Mouse (Mus musculus) ovary, postnatal 14 days (tissue): ENCODE data around the gene C77080.
A peak's percentile ranks its signal among the peaks of the same experiment; 100 is the strongest.

Experiments
- DNase-seq: peaks from one replicate; pipeline ENCODE4 v3.0.0; 2022; ENCODE audit warnings: low spot score

The C77080 gene

DNA sequence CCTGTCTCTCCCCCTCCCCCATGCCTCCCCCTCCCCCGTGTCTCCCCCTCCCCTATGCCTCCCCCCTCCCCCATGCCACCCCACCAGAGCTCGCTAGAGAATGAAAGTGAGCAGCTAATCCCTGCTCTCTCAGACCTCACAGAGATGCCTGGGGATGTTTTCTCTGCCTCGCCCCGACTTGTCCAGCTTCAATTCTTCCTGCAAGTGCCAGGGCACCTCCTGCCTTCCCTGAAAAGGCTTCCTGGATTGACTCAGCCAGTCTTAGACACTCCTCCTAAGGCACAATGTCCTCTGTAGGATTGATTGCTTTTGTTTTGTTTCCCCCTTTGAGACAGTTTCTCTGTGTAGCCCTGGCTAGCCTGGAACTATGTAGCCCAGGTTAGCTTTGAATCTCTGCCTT lies at the start of gene C77080:
Gene C77080, minus strand, starts transcription at position 209 of the 400 bp plus-strand sequence.
- DNase-seq = no peak

DNA sequence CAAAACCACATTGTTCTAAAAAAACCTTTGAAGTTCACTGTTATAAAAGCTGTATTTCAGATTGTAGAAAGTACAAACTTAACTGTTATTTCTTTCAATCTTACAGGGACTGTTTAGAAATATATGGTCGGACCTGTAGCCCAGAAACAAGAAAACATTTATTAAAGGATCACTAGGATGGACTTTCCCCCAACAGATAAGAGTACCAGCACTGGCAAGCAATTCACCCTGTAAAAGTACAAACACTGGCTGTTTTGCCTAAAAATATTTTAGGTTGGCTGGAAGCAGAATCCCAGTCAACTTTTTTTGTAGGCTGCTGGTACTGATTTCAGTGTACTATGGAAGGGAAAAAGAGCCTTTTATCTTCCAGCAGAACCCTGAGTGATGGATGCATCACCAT lies 46.7 kb upstream of the C77080 start:
- no peak for DNase-seq

DNA sequence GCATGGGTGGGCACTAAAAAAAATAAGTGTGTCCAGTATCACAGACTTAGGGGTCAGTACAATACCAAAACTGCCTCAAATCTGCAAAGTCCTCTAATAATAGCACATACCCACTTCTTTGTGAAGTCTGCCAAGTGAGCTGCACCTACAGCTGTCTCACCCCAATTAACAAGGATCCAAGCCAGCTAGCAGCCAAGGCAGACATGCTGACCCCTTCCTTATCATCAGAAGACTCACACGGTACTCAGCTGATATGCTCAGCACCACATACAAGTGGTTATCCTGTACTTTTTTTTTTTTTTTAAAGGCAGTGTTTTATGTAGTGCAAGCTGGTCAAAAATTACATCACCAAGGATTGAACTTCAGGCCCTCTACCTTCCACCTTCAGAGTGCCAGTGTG lies 43.1 kb upstream of the C77080 start:
- no peak for DNase-seq

DNA sequence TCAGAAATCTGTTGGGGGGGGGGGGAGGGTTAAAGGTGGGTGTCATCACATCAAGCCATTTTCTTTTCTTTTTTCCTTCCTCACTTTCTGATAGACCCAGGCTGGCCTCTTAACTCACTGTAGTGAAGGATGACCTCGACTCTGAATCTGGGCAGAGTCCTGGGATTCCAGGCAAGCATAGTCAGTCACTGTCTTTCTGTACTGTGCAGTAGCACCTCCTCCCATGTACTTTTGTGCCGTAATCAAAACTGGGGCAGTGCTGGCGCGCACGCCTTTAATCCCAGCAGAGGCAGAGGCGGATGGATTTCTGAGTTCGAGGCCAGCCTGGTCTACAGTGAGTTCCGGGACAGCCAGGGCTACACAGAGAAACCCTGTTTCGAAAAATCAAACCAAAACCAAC lies 42.6 kb upstream of the C77080 start:
- no peak for DNase-seq

DNA sequence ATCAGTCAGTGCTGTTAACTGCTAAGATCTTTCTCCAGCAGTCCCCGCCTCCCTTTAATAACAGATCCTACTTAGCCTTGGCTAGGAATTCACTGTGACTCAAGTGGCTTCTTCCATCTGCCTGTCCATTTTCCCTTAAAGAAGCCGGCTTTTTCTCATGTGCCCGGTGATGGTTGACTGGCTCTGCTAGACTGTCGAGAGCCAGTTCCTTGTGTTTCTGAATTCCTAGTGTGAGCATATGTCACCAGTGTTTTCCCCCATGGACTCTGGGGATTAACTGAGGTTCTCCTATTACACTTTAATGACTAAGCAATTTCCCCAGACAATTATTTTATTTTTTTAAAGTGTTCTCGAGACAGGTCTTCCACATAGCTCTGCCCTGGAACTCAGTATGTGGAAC lies 42.2 kb upstream of the C77080 start:
- DNase-seq = no peak

DNA sequence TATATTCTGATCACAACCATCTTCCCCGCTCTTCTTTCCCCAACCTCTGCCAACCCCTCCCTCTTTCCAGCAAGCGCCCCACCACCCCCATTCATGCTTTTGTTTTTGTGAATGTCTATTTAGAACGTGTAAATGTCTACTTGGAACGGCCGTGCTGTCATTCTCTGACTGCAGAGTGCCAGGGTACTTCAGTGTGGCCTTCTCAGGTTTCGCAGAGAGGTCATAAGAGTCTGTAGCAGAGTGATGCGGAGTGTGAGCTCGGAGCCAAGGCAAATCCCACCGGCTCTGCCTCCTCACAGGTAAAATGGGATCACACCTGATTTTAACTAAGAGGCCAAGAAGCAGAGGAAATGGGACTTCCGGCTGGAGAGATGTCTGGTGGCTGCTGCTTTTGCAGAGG lies 37.9 kb upstream of the C77080 start:
- no peak for DNase-seq

DNA sequence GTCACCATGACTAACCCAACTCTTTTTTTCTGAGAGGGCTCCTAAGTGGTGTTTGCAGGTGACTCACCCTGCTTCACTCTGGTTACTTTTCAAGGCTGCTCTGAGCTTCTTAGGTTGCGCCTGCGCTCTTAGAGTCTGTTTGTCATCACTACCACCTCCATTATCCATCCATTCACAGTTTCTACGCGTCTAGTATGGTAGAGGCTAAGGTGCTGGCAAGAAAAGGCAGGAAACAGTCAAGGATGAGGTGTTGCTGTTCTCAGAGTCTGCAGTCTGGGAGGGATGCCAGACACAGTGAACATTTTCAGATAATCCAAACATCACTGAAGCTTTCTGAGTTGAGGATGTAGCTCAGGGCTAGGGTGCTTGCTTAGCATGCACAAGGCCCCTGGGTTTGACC lies 36.5 kb upstream of the C77080 start:
- DNase-seq = no peak

DNA sequence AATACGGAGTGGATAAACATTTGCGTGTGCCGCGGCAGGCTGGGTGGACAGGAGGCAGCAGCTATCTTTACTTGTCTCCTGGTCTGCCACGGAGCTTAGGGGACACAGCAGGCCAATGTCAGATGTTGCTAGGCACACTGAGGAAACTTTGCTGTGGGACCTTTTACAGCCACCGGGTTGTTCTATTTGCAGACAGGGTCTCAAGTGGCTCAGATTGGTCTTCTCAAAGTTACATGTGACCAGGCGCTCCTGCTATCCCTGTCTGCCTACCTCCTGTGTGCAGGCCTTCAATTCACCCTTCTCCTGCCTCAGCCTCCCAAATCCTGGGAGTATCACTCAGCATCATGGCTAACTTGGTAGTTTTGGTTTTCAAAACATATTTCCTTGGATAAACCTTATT lies 34.9 kb upstream of the C77080 start:
- no peak for DNase-seq

DNA sequence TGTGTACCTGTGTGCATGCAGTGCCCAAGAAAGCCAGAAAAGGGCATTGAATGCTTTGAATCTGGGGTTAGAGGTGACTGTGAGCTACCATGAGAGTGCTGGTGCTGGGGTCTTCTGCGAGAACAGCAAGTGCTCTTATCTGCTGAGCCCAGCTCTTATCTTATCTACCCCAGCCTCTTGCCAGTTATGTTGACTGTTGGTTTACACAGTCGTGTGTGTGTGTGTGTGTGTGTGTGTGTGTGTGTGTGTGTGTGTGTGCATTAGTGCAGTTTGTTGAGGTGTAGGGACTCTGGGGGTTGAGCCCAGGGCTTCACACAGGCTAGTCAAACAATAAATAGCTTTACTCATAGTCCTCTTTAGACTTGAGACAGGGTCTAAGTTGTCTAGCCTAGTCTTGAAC lies 34.0 kb upstream of the C77080 start:
- no peak for DNase-seq

DNA sequence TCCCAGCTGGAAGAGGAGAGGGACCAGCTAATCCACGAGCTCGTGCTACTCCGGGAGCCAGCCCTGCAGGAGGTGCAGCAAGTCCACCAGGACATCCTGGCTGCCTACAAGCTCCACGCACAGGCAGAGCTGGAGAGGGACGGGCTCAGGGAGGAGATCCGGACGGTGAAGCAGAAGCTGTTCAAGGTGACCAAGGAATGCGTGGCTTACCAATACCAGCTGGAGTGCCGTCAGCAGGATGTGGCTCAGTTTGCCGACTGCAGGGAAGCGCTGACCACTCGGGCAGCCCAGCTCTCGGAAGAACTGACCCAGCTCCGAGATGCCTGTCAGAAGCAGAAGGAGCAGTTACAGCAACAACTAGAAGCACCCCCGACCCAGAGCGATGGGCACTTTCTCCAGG lies 32.5 kb upstream of the C77080 start:
- no peak for DNase-seq

DNA sequence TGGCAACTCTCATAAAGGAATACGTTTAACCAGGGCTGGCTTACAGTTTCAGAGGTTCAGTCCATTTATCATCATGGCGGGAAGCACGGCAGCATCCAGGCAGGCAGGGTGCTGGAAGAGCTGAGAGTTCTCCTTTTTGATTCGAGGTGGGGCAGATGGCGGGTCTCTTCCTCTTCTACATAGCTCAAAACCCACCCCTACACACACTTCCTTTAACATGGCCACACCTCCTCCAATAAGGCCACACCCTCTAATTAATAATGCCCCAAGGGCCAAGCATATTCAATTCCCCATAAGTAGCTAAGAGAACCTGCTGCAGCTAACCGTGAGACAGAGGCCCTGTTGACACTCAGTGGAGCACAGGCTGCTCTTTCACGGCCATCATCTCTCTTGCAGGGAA lies 31.6 kb upstream of the C77080 start:
- DNase-seq = no peak

DNA sequence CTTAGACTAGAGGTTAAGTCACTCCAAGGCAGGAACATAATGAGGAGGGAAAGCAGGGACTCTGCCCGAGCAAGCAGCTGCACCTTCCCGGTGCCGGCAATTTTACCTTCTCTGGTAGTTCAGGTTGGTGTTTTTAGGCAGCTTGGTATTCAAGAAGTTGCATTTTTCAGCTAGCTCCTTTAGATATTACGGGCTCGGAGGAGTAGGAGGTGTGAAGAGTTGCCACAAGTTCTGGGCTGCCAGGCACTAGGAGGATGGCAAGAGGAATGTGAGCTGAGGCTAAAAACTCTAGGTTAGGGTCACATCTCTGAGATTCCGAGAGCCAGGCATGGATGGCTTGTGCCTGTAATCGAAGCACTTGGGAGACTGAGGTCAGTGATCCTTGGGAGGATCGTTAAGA lies 28.5 kb upstream of the C77080 start:
- no peak for DNase-seq

DNA sequence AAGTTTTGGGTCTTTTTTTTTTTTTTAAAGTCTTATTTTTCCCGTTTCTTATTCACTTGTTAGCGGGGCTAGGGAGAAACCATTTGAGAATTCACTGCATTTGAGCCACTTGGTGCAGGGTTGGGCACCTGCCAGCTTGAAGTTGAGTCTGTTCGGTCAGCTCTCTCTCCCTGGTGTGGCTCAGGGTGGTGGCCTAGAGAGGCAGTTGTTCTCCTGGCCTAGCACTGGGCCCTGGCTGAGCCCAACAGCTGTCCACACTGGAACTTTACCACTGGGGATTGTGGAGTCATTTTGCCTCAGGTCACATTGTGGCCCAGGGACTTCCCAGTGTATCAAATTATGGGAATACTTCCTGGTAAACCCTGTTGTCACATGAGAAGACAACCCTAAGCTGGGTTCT lies 26.9 kb upstream of the C77080 start:
- no peak for DNase-seq

DNA sequence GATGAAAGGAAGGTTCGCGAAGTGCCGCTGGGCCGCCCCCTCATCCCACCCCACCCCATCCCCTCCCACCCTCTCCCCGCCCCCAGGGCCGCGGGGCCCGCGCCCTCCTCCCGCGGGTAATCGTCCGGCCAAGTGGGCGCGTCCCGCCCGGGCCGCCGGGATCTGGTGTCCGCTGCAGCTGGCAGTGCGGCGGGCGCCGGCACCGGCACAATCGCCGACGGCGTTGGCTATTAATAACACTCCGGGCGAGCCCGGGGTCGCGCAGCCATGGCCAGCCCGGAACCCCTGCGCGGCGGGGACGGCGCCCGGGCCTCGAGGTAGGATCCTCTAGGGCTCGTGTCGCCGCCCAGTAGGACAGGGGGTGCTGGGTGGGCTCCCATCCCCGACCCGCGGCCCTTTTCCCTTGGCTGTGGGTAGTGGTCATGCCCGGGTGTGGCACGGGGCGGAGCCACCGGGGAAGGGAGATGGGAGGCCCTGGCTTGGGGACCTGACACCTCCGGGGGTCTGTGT lies 26.3 kb upstream of the C77080 start, which contains the start of gene Sync:
Gene Sync, plus strand, starts transcription at position 146 of the 510 bp plus-strand sequence.
- peak; percentile 31 for DNase-seq

DNA sequence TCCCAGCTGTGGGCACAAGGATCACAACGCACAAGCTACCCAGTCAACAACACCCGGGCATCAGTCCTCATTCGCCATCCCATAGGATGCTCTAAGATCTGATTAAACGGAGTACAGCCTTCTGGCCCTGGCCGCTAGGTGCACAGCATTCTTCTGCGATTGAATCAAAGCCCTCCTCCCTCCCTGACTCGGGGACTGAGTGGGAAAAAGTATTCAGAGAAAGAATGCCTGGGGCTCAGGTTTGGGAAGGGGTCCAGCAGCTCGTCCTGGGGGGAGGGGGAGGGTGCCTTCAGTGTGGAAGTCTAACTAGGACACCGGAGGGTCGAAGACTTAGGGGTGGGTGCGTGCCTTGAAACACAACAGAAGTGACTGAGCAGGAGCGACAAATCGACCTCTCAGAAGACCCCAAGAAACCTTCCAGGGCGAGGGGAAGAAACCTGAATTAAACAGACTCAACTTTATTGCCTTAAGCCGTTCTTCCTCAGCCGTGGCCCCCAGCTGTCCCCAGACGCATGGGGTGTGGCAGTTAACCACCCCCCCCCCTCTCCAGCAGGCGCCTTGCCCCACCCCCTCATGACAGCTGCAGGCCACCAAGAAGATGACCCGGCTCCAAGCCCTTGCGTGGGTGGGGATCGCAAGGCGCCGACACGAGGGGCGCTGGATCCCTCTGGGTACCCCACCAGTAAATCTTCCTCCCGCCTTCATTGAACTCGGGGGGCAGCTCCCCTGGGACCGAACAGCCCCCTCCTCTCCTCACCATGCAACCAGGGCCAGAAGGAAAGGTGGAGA lies 25.7 kb upstream of the C77080 start:
- no peak for DNase-seq

DNA sequence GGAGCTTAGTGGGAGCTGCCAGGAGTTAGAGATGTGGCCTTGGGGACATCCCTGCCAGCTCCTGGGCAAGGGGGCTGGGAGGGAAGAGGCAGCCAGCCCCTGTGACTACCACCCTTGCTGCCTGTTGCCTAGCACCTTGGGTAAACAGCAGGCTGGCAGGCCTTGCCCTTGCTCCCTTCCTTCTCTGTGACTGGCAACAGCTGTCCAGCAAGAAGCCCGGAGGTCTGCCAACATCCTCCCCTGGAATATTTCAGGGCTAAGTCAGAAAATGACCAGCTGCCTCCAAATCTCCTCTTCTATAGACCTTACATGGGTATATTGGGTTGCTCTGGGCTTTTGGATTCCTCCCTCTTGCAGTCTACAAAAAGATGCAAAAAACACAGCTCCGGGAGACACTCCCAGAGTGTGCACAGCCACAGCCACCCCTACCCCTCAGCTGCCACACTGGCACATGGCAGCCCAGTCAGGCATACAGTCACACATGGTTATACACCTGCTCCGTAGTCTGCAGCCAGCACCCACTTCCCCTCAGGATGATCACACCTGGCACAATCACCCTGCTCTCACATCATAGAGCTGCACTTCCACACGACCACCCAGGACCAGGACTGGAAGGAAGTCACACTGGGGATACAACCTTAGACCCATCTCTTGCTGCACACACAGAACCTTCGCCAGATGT lies 24.9 kb upstream of the C77080 start:
- no peak for DNase-seq

DNA sequence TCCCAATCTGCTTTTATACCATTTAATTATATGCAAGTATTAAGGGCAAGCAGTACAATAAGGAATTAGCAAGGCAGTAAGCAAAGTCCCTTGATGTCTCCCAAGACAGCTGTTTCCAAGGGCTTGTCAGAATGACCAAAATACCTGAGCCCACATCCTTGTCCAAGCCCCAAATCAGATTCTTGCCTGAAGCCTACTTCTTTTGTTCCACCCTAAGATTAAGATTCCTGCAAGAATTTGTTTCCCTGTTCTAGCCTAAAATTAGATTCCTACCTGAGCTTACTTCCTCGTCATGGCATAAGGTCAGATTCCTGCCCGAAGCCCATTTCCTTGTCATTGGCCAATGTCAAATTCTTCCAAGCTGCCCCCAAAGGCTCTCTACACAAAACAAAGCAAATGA lies 23.5 kb upstream of the C77080 start:
- DNase-seq = no peak

DNA sequence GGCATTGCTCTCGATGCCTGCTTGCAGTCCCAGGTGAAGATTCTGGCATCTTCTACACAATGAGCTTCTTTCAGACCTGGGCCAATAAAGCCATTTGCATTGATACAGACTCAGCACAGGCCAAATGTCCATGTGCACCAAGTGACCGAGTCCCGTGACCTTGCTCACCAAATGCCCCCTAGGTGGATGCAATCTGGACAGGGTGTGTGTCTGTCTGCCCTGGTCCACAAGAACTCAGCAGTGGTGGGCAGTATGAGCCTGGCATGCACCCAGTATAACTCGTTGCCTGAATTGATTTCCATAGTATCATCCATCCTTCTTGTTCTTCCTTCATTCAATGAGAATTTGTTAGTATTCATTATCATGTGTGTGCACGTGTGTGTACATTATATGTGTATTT lies 22.0 kb upstream of the C77080 start:
- no peak for DNase-seq

DNA sequence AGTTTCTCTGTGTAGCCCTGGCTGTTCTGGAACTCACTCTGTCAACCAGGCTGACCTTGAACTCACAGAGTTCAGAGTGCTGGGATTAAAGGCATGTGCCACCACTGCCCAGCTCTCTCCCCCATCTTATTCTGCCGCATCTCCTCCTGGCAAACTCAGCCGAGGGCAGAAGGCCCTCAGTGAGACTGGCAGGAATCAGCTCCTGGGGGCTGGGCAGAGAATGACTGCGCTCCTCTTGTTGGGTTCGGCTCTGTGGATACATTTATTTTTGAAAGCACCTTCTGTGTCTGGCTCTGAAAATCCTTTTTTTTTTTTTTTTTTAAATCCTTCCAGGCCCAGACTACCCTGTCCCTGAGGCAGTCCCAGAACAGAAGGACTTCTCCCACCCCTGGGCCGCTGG lies 21.6 kb upstream of the C77080 start:
- DNase-seq = no peak

DNA sequence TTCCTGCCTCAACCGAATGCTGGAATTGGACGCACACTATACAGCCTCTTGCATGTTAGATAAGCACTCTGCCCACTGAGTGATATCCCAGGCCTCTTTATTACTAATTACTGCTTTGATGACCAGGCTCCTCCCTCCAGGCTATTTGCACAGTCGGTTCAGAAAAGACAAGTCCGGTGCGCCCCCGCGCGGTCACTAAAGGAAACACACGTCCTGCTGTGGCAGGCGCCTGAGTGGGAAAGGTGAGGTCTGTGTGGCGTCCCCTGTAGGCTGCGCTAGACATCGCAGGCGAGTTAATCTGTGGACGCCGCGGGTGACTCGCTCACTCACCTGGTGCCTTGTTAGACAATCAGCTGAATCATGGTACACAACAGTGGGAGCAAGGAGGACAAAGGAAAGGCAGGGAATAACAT lies 15.3 kb upstream of the C77080 start:
- DNase-seq = peak; percentile 98

DNA sequence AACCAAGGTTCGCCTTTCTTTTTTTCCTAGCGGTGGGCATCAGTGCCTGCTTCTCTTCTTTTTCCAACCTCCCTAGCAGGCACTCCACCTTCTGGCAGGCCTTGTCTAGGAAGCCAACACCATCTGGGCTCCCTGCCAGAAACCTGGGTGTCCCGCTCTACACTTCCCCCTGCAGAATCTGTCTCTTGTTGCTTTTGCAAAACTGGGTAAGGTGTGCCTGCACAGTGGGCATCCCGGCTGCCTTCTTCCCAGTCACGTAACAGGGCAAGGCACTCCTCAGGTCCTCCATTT lies 11.5 kb upstream of the C77080 start:
- no peak for DNase-seq

DNA sequence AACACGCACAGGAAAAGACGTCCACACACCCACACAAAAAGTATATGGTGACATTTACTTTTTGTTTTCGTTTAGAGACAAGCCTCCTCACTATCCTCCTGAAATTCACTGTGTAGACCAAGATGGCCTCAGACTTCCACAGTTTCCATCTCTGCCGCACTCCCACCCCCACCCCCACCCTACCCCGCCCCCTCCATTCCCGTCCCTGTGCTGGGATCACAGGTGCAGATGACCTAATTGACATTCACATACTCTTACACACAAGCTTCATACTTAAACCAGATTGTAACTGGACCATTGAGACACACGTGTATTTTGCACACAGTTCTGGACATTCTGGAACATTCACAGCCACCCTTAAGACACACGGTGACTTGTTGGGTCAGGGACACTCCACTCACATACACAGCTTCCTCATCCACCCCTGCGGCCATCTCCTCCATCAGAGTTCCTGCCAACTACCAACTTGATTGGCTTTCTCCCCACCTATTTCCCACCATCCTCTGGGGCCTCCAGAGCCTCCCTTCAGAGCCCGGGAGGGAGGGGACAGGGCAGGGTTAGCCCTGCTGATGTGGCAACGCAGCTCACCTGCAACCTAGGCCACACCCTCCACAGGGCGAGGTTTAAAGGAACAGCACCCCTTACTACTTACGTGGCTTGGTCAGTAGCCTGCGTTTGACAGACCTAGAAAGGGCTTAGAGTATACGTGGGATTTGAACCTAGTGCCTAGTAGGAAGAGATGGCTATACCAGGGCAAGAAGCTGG lies 11.0 kb upstream of the C77080 start:
- DNase-seq = no peak

DNA sequence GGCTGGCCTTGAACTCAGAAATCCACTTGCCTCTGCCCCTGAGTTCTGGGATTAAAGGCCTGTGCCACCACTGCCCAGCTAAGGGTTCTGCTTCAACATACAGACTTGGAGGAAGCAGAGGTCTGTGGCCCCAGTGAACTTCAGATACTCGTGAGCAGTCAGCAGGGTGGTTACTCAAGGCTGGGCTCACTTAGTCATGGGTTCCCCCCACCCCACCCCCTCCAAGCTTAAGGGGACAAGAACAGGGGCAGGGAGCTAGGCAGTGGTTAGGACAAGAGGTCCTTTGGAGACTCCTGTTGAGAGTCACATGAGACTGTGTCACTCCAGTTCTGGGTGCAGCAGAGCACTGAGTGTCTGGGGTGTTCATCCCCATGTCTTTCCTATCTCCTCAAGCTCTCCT lies 7.5 kb upstream of the C77080 start:
- DNase-seq = no peak
